Mouse (Mus musculus) lung, postnatal 0 days (tissue): Measurements from ENCODE around the gene Ly6g6d. TPM values are rescaled to one million over a fixed set of nuclear protein-coding genes. Genes with fewer than 3 reads are reported as not detected.
"Not testable (repeated sequence)": the region's sequence is repeated elsewhere in the genome, so short reads cannot be mapped to it uniquely, and the experiment has no call there.

Source experiments
- ATAC-seq: fragments of 200-750 bp; cut with Nextera tagmentation; 2 replicates; pipeline ENCODE4 v1.8.0; 2017; ENCODE audit warnings: moderate library complexity
- DNase-seq: peaks from one replicate; pipeline ENCODE4 v3.0.0-alpha.2; 2016; ENCODE audit warnings: low spot score
- H3K27ac ChIP-seq: fragments of 300-500 bp; sonication (generic); 2 replicates; pipeline ENCODE4 v1.5.1; 2014; ENCODE audit warnings: antibody characterized with exemption, mild to moderate bottlenecking, low read length, mixed read lengths
- H3K27me3 ChIP-seq: fragments of 300-500 bp; sonication (generic); replicated peaks from 2 replicates; pipeline ENCODE4 v1.6.1; 2014; ENCODE audit warnings: low read length, mixed read lengths; ENCODE audit not compliant: insufficient read depth
- H3K36me3 ChIP-seq: fragments of 300-500 bp; sonication (generic); 2 replicates; pipeline ENCODE4 v1.6.1; 2014; ENCODE audit warnings: low read length, mixed read lengths; ENCODE audit not compliant: insufficient read depth
- H3K4me1 ChIP-seq: fragments of 300-500 bp; sonication (generic); 2 replicates; pipeline ENCODE4 v1.6.1; 2014; ENCODE audit warnings: antibody characterized with exemption, low read depth, low read length, mixed read lengths; ENCODE audit not compliant: insufficient read depth
- H3K4me2 ChIP-seq: fragments of 300-500 bp; sonication (generic); replicated peaks from 2 replicates; pipeline ENCODE4 v1.6.1; 2014; ENCODE audit warnings: low read depth, mild to moderate bottlenecking, low read length, moderate library complexity, mixed read lengths
- H3K4me3 ChIP-seq: fragments of 300-500 bp; sonication (generic); 2 replicates; pipeline ENCODE4 v1.5.1; 2014; ENCODE audit warnings: low read depth, low read length
- H3K9ac ChIP-seq: fragments of 300-500 bp; sonication (generic); replicated peaks from 2 replicates; pipeline ENCODE4 v1.6.1; 2014; ENCODE audit warnings: low read depth, mild to moderate bottlenecking
- H3K9me3 ChIP-seq: fragments of 300-500 bp; sonication (generic); 2 replicates; pipeline ENCODE4 v1.6.1; 2016; ENCODE audit warnings: low read length, mixed read lengths
- CTCF ChIP-seq: IDR thresholded peaks from 2 replicates; pipeline ENCODE4 v1.5.1; 2016; ENCODE audit warnings: antibody characterized with exemption, mild to moderate bottlenecking
- EP300 ChIP-seq: IDR thresholded peaks from 2 replicates; pipeline ENCODE4 v1.6.1; 2016; ENCODE audit warnings: antibody characterized with exemption, mild to moderate bottlenecking, control low read depth
- WGBS: fragments of 180-500 bp; shearing (Covaris S2); extraction: QIAGEN DNeasy Blood & Tissue Kit; methylation state at CpG from one replicate; pipeline ENCODE4 v1.1.7; 2014; 5-methylcytosine and 5-hydroxymethylcytosine counted together
- polyA plus RNA-seq: library from polyadenylated mRNA; unstranded; fragments of >200 nt; fragmentation: Nextera tagmentation; extraction: Ambion mirVana; gene quantifications from 2 replicates; pipeline ENCODE4 v1.2.1, GENCODE M21; 2015

Ly6g6d gene
- polyA plus RNA-seq, 1 experiment from 2014 or later = 14.7 TPM

DNA sequence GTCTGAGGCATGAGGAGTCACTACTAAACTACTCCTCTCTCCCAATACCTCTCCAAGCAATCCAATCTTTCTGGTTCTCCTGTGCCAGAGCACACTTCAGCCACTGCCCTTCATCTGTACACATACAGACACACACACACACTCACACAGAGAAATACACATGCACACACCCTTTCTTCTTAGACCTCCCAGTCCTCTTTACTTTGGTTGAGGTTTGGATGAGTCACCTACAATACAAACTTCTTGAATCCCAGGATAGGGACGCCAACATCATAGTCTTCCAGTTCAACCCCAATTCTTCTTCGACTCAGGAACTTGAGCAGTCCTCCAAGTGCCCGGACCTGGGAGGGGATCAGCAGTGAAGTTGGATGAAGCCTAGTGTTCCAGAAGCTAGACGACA, 34.1 kb downstream of the Ly6g6d start:
- TF ChIP-seq CTCF (no peak), EP300 (peak; percentile 31; the same call in 1 of the 2 replicates)
- no peaks in the 10 kb centered on the region for H3K27me3 ChIP-seq
- H3K36me3 ChIP-seq = no peaks in the 10 kb centered on the region
- DNase-seq (peak; percentile 51), ATAC-seq (no peak)
- H3K4me1 ChIP-seq = peaks cover 20% of the 10 kb centered on the region; the same call in 1 of the 2 replicates
- 0 out of 2 replicates have a peak overlapping the region, but pooled peaks have one; percentile 4 for H3K27ac ChIP-seq
- WGBS = 51% methylated on average over 4 of the region's 4 CpGs
- H3K9me3 ChIP-seq = no peaks in the 10 kb centered on the region
- H3K4me2 ChIP-seq = no peak overlapping the region
- H3K4me3 ChIP-seq = no peak overlapping the region
- no peak overlapping the region for H3K9ac ChIP-seq

DNA sequence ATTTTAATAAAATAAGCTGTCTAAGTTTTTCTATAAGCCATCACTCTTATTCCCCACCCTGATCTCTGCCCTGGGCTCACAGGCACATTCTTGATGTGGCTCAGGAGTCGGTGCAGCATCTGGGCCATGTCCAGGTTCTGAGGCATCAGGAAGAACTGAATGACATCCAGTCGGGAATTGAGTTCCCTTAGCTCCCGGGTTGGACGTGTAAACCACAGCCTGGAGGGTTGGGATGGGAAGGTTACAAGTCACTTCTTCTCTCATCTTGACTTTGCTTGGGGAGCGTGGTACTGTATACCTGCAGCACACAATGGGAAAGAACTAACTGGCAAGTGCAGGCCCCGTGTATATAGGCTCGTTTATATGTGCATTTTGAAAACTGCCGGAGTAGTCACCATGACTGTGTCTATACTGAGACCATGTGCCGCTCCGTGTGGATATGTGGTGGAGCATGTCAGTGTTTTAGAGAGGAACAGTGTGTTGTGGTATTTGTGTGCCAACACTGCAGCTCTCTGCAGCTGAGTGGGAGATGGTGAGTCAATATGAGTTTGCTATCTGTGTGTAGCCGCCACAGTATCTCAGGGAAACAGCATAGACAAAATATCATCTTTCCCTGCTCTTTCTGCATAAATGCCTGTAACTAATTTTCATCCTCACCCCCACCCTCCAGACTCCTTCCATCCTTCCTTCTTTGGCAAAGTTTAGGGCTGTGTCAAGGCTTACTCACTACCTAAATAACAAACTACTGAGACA, 38.6 kb downstream of the Ly6g6d start:
- Histone ChIP-seq H3K4me2 (no peak overlapping the region), H3K4me3 (no peak overlapping the region), H3K9me3 (no peaks in the 10 kb centered on the region), H3K4me1 (no peaks in the 10 kb centered on the region), H3K27ac (no peak overlapping the region), H3K36me3 (no peaks in the 10 kb centered on the region), H3K27me3 (no peaks in the 10 kb centered on the region), H3K9ac (no peak overlapping the region)
- no peak for ATAC-seq
- TF ChIP-seq CTCF (no peak), EP300 (no peak)
- WGBS = 80% methylated on average over 11 of the region's 11 CpGs
- DNase-seq = no peak

DNA sequence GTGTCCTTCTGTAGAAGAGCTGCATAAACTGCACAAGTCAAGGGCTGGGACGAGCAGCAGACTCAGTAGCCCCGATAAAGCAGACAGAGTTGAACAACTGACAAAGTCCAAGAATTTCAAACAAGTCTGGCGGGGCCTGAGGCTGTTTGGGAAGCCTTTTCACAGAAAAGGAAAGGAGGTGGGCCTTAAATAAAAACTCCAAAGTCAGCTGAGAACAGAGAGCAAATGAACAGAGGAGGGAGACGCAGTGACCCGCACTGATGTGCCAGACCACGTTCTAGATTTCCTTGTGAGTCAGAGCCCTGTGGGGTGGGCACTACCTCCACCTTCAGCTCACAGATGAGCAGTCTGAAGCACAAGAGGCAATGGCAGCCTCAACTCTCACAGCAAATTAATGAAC, 43.0 kb downstream of the Ly6g6d start:
- DNase-seq = no peak
- TF ChIP-seq CTCF = no peak
- TF ChIP-seq EP300 = no peak
- H3K4me1 ChIP-seq = no peaks in the 10 kb centered on the region
- no peak overlapping the region for H3K9ac ChIP-seq
- ATAC-seq = no peak
- H3K9me3 ChIP-seq = no peaks in the 10 kb centered on the region
- no peak overlapping the region for H3K27ac ChIP-seq
- no peaks in the 10 kb centered on the region for H3K27me3 ChIP-seq
- no peak overlapping the region for H3K4me3 ChIP-seq
- WGBS = 64% methylated on average over 6 of the region's 6 CpGs
- no peaks in the 10 kb centered on the region for H3K36me3 ChIP-seq
- H3K4me2 ChIP-seq = no peak overlapping the region

DNA sequence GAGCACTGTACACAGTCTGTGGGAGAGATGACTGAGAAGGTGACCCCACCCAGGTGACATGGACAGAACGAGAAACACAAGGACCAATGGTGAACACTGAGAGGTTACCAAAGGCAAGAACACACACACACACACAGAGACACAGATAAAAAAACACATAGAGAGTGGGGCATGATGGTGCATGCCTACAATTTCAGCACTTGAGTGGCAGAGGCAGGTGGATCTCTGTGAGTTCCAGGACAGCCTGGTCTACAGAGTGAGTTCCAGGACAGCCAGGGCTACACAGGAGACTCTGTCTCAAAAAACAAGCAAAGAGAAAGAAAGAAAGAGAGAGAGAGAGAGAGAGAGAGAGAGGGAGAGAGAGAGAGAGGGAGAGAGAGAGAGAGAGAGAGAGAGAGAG, 44.2 kb downstream of the Ly6g6d start:
- H3K9me3 ChIP-seq, DNase-seq, H3K27me3 ChIP-seq, H3K9ac ChIP-seq, H3K4me3 ChIP-seq, ATAC-seq, H3K4me2 ChIP-seq, H3K36me3 ChIP-seq, H3K27ac ChIP-seq, H3K4me1 ChIP-seq: not testable (repeated sequence)
- 76% methylated on average over 1 of the region's 1 CpGs for WGBS

DNA sequence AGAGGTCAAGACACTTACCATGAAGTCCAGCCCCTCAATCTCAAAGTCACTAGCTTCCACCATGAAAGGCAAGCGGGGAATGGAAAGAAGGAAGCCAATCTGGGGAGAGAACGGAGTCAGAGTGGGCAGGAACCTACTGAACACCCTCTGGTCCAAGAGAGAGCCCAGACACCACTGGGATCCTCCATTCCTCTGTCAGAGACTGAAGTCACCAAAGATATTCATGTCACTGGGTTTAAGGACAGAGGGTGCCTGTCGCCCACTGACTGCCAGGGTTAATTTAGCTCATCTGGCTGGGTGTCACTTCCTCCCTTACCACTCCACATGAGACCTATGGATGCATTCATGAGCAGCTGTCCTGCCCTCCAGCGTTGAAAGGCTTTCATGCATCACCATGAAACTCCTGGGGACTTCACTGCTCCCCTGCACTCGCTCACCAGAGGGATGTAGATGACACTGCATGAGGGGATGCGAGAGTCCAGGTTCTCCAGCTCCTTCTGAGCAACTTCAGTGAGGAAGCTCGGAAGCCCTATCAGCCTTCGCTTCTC, 45.5 kb downstream of the Ly6g6d start:
- Histone ChIP-seq H3K4me2 (no peak overlapping the region), H3K36me3 (no peaks in the 10 kb centered on the region), H3K27me3 (no peaks in the 10 kb centered on the region), H3K27ac (no peak overlapping the region), H3K9me3 (no peaks in the 10 kb centered on the region), H3K9ac (no peak overlapping the region), H3K4me1 (no peaks in the 10 kb centered on the region), H3K4me3 (no peak overlapping the region)
- WGBS = 63% methylated on average over 8 of the region's 8 CpGs
- DNase-seq (no peak), ATAC-seq (no peak)
- TF ChIP-seq EP300 = no peak
- TF ChIP-seq CTCF = 0 out of 2 replicates have a peak, but pooled peaks have one; percentile 22

DNA sequence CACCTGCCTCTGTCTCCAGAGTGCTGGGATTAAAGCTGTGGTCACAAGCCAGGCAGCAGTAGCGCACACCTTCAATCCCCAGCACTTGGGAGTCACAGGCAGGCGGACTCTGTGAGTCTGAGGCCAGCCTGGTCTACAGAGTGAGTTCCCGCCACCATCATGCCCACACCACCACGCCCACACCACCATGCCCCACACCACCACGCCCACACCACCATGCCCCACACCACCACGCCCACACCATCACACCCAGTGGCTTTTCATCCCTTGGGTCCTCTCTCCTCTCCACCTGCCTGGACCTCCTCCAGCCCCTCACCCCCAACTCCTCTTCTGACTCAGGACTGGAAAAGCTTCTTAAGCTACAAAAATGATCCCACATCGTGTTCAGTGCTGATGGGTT, 46.0 kb downstream of the Ly6g6d start:
- ATAC-seq (no peak), DNase-seq (no peak)
- WGBS = 81% methylated on average over 7 of the region's 7 CpGs
- Histone ChIP-seq H3K9ac (no peak overlapping the region), H3K9me3 (no peaks in the 10 kb centered on the region), H3K27ac (no peak overlapping the region), H3K27me3 (no peaks in the 10 kb centered on the region), H3K36me3 (no peaks in the 10 kb centered on the region), H3K4me1 (no peaks in the 10 kb centered on the region), H3K4me2 (no peak overlapping the region), H3K4me3 (no peak overlapping the region)
- no peak for TF ChIP-seq EP300
- no peak for TF ChIP-seq CTCF
